Mouse (Mus musculus) liver, adult 2 months (tissue): Measurements from ENCODE around the gene 5730522E02Rik. TPM values are rescaled to one million over a fixed set of nuclear protein-coding genes. Genes with fewer than 3 reads are reported as not detected.
"Not testable (repeated sequence)": the region's sequence is repeated elsewhere in the genome, so short reads cannot be mapped to it uniquely, and the experiment has no call there.

Source experiments
- DNase-seq: peaks from one replicate; pipeline ENCODE4 v3.0.0-alpha.2; 2011; ENCODE audit warnings: low read depth, low spot score; ENCODE audit errors: extremely low read depth
- H3K27ac ChIP-seq: fragments of 200-500 bp; replicated peaks from 2 replicates; pipeline ENCODE4 v1.5.1; 2012; ENCODE audit warnings: low read depth, mild to moderate bottlenecking, control low read depth, inconsistent platforms, low read length; ENCODE audit not compliant: insufficient read depth
- H3K27me3 ChIP-seq: fragments of 200-500 bp; 2 replicates; pipeline ENCODE4 v1.6.1; 2012; ENCODE audit warnings: mild to moderate bottlenecking, moderate library complexity, low read length, inconsistent platforms; ENCODE audit not compliant: control insufficient read depth, insufficient read depth
- H3K36me3 ChIP-seq: fragments of 200-500 bp; 2 replicates; pipeline ENCODE4 v1.6.1; 2012; ENCODE audit warnings: low read length, inconsistent platforms; ENCODE audit not compliant: control insufficient read depth, insufficient read depth
- H3K4me1 ChIP-seq: fragments of 200-500 bp; 2 replicates; pipeline ENCODE4 v1.6.1; 2011; ENCODE audit warnings: low read length; ENCODE audit not compliant: control insufficient read depth, insufficient read depth
- H3K4me3 ChIP-seq: fragments of 200-500 bp; 2 replicates; pipeline ENCODE4 v1.5.1; 2011; ENCODE audit warnings: low read depth, mild to moderate bottlenecking, control low read depth, low read length, moderate library complexity; ENCODE audit not compliant: insufficient read depth
- H3K79me2 ChIP-seq: fragments of 200-500 bp; 2 replicates; pipeline ENCODE4 v1.6.1; 2012; ENCODE audit warnings: inconsistent platforms, mild to moderate bottlenecking, low read length, moderate library complexity; ENCODE audit not compliant: control insufficient read depth, insufficient read depth
- H3K9ac ChIP-seq: fragments of 200-500 bp; 2 replicates; pipeline ENCODE4 v1.6.1; 2012; ENCODE audit warnings: low read depth, mild to moderate bottlenecking, control low read depth, inconsistent platforms, low read length
- CTCF ChIP-seq: fragments of 200-500 bp; IDR thresholded peaks from 2 replicates; pipeline ENCODE4 v1.5.1; 2011; ENCODE audit warnings: low read depth, low read length, control low read depth
- POLR2A ChIP-seq: fragments of 200-500 bp; IDR thresholded peaks from 2 replicates; pipeline ENCODE4 v1.6.1; 2011; ENCODE audit warnings: low read length, control low read depth; ENCODE audit not compliant: insufficient read depth; ENCODE audit errors: extremely low read depth
- WGBS: fragments of 180-500 bp; shearing (Covaris S2); methylation state at CpG from one replicate; pipeline ENCODE4 v1.1.7; 2018; 5-methylcytosine and 5-hydroxymethylcytosine counted together
- polyA plus RNA-seq: library from polyadenylated mRNA; depleted of rRNA; stranded (reverse); fragments of >200 nt; gene quantifications from 2 replicates; pipeline ENCODE4 v1.2.3, GENCODE M21; 2012; rRNA removed
- total RNA-seq: library from RNA; depleted of rRNA; stranded (reverse); fragments of >200 nt; gene quantifications from 2 replicates; pipeline ENCODE4 v1.2.3, GENCODE M21; 2014; rRNA removed

The 5730522E02Rik gene
- total RNA-seq (0.83 and 2.6 TPM in 2 replicates), polyA plus RNA-seq (0.16 and 0.36 TPM in 2 replicates)

DNA sequence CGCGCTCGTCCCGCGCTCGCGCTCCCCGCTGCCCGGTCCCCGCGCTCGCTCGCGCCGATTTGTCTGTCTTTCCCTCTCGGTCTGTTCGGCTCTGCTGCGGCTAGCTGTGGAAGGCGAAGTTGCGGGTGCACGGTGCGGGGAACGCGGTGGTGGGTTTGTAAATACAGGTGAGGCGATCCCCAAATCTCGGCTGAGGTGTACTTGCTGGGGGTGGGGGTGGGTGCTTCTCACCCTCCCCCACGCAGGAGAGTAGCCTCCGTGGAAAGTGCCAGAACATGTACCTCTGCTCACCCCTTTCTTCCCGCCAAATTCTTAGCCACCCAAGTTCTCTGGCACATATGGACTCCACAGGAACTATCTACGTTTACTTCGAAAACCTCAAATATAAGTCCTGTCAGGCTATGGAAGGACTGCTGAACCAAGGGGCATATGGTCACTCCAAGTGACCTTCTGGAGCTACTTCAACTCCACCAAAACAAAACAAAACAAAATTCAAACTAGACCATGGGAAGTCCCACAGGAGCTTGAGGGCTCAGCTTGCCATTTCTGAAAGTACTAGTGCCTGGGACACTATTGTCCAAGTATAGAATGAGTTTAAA, at the start of gene 5730522E02Rik:
Gene 5730522E02Rik, minus strand, starts transcription at position 182 of the 599 bp plus-strand sequence.
- no peaks in the 10 kb centered on the region for H3K36me3 ChIP-seq
- H3K4me3 ChIP-seq: peak within 1 kb of the TSS; percentile 100
- 1% methylated on average over 30 of the region's 31 CpGs for WGBS
- H3K27ac ChIP-seq: peak within 1 kb of the TSS; percentile 100
- H3K9ac ChIP-seq: peak within 1 kb of the TSS; percentile 99
- peak; percentile 75 for DNase-seq
- no peaks in the 10 kb centered on the region for H3K79me2 ChIP-seq
- H3K4me1 ChIP-seq: peaks cover 2% of the 10 kb centered on the region; the same call in 1 of the 2 replicates
- no peak for TF ChIP-seq POLR2A
- TF ChIP-seq CTCF: no peak
- no peaks in the 10 kb centered on the region for H3K27me3 ChIP-seq

DNA sequence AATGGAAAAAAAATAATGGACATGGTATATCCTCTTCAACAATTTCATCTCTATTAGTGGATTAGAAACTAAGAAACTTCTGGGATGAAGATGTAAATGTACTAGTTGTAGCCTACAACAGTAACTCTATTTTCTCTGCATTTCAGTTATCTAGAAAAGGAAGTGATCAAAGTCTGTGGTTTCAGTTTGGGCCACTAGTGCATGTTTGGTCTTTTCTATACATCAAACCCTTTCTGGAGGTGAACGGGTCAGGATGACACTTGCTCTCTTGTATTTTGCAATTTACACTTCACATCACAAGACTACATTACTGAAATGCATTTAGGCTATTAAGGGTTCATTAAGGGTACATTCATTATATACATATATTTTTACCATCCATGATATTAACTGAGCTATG, 26.0 kb upstream of the 5730522E02Rik start:
- Histone ChIP-seq H3K4me3 (no peak overlapping the region), H3K4me1 (no peaks in the 10 kb centered on the region; the same call in 1 of the 2 replicates), H3K79me2 (no peaks in the 10 kb centered on the region), H3K27ac (no peak overlapping the region), H3K27me3 (no peaks in the 10 kb centered on the region), H3K9ac (no peak overlapping the region), H3K36me3 (no peaks in the 10 kb centered on the region)
- no peak for TF ChIP-seq CTCF
- no peak for TF ChIP-seq POLR2A
- WGBS: 70% methylated on average over 1 of the region's 1 CpGs
- DNase-seq: no peak

DNA sequence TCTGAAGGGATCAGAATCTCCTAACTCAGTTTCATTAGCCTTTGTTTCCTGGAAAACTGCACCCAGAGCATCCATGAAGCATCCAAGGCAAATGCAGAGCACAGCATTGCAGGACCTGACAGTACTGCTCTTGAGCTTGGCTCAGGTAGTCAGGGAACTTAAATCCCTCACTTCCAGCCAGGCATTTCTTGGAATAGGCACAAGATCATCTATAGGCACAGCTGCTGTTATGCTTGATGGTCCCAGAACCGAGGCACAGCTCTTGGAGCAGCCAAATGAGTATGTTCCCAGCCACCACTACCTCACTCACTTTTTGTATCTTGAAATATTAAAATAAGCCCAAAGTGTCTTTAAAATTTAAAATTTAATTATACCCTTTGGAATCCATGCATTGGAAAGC, 19.3 kb upstream of the 5730522E02Rik start:
- H3K4me3 ChIP-seq: no peak overlapping the region
- 70% methylated on average over 1 of the region's 1 CpGs for WGBS
- no peak overlapping the region for H3K9ac ChIP-seq
- H3K79me2 ChIP-seq: no peaks in the 10 kb centered on the region
- H3K36me3 ChIP-seq: no peaks in the 10 kb centered on the region
- H3K27me3 ChIP-seq: no peaks in the 10 kb centered on the region
- no peak overlapping the region for H3K27ac ChIP-seq
- no peak for TF ChIP-seq CTCF
- TF ChIP-seq POLR2A: no peak
- H3K4me1 ChIP-seq: no peaks in the 10 kb centered on the region; the same call in 1 of the 2 replicates
- no peak for DNase-seq

DNA sequence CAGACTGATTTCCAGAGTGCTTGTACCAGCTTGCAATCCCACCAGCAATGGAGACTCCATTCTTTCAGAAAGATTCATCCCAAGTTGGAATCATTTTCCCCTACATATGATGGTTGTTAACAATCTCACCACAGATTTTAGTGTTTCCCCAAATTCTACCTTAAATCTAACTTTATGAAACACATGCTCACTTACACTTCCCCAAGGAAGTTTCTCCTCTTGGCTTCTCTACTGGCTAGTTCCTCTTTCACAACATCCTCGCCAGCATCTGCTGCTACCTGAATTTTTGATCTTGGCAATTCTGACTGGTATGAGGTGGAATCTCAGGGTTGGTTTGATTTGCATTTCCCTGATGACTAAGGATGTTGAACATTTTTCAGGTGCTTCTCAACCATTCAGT, 3.1 kb upstream of the 5730522E02Rik start:
- H3K36me3 ChIP-seq, H3K4me3 ChIP-seq, H3K79me2 ChIP-seq, DNase-seq, H3K27ac ChIP-seq, H3K9ac ChIP-seq, H3K4me1 ChIP-seq, H3K27me3 ChIP-seq: not testable (repeated sequence)
- 93% methylated on average over 1 of the region's 1 CpGs for WGBS

DNA sequence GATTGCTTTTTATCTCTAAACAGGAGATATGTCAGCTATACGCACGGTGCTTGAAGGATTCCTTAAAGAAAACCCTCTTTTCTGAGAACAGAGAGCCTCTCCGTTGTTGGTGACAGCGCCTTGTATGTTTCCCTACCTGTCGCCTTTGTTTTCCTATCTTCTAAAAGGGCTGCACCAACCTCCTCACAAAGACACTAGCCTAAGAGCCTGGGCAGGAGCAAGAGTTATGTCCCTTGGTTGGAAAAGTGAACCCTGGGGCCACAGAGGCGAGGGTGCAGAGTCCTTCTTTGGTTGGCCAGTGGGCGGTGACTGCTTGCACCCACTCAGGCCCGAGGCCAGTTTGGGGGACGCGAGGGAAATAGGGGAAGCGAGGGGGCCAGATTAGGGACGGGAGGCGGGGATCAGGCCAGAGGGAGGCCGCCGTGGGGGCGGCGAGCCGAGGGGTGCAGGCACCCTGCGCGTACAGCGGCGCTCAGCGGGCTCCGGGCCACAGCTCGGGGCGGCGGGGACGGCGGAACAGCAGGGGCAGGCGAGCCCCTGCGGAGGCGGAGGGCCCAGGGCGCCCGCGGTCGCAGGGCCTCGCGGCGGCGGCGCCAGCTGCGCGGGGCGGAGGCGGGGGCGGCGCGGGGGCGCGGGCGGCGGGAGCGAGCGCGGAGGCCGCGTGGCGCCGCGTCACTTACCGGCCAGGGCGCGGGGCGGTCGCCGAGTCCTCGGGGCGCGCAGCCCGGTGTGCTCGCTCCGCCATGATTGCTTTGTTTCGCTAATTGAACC, 567 bp downstream of the 5730522E02Rik start:
- WGBS: 2% methylated on average over 59 of the region's 73 CpGs
- Histone ChIP-seq H3K9ac (peak overlapping the region; percentile 99), H3K27ac (peak overlapping the region; percentile 100), H3K4me3 (peak overlapping the region; percentile 100), H3K4me1 (peaks cover 2% of the 10 kb centered on the region; the same call in 1 of the 2 replicates), H3K27me3 (no peaks in the 10 kb centered on the region), H3K36me3 (no peaks in the 10 kb centered on the region), H3K79me2 (no peaks in the 10 kb centered on the region)
- DNase-seq: peak; percentile 90
- TF ChIP-seq CTCF (no peak), POLR2A (peak; percentile 51)

DNA sequence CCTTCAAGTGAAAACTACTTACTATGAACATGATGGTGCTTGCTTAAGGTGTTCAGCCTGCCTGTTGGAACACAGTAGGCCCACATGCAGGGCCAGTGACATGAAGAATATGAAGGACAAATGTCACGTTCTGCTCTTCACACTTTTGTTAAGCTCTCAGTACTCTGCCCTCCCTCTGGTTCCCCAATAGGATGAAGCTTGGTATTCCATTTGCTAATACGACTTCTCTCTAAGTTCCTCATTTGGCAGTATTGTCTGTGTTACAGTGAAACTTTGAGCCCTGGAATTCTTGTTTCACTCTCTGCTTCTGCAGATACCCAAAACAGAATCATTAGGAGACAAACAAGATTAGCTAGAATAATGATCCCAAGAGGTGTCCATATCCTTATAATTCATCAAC, 7.1 kb downstream of the 5730522E02Rik start:
- H3K27ac ChIP-seq: no peak overlapping the region
- no peaks in the 10 kb centered on the region for H3K79me2 ChIP-seq
- no peaks in the 10 kb centered on the region for H3K36me3 ChIP-seq
- no peak overlapping the region for H3K9ac ChIP-seq
- peaks cover 2% of the 10 kb centered on the region; the same call in 1 of the 2 replicates for H3K4me1 ChIP-seq
- TF ChIP-seq CTCF (no peak), POLR2A (no peak)
- 80% methylated on average over 2 of the region's 2 CpGs for WGBS
- no peaks in the 10 kb centered on the region for H3K27me3 ChIP-seq
- H3K4me3 ChIP-seq: no peak overlapping the region
- DNase-seq: no peak
